ENCODE assay signal across 8 mouse cellular contexts in genomic region chr4:133753375-133754190, GRCm38 (mm10). TPM values are rescaled to one million over a fixed set of nuclear protein-coding genes. Genes with fewer than 3 reads are reported as not detected.
DNase-seq lines count a peak whose midpoint lies in the region; ATAC-seq and TF ChIP-seq lines count a peak whose summit lies in the region.

No protein-coding gene starts in this region.

- TF ChIP-seq CTCF in bone marrow macrophage, adult 2 months (IDR thresholded peaks at IDR 0.05; ENCODE audit: low read depth, low read length), result no peak

- intact Hi-C loops in heart, postnatal 10 days (cut with DNase I), result loop anchor here (1.0 to 5.0 kb wide), 3 partner anchors 60 to 81 kb away; partner anchors contain the start of gene Pigv

- under 1% methylated on average over 33 of the region's 99 CpGs for WGBS in forebrain, embryonic 11.5 days
- WGBS in lung, embryonic 15.5 days, result 0% methylated on average over 21 of the region's 99 CpGs

- no peak for TF ChIP-seq POLR2A in bone marrow macrophage, adult 2 months (IDR thresholded peaks at IDR 0.05; ENCODE audit: borderline replicate concordance, low read depth, low read length)

- peak overlapping the region; percentile 98 for H3K27ac ChIP-seq in bone marrow macrophage, adult 2 months (ENCODE audit: insufficient read depth, low read depth, low read length)
- peak overlapping the region; percentile 99 for H3K27ac ChIP-seq in forebrain, embryonic 11.5 days (ENCODE audit: low read depth, low read length)
- peak overlapping the region; percentile 100 for H3K27ac ChIP-seq in lung, embryonic 15.5 days

- no peaks in the 10 kb centered on the region for H3K9me3 ChIP-seq in forebrain, embryonic 11.5 days (ENCODE audit: control insufficient read depth, low read length)
- H3K9me3 ChIP-seq in lung, embryonic 15.5 days, result no peaks in the 10 kb centered on the region

- peak; percentile 47 for ATAC-seq in forebrain, embryonic 11.5 days (replicated peaks; ENCODE audit: low FRiP score)
- peak; percentile 46 for ATAC-seq in lung, embryonic 15.5 days (ENCODE audit: borderline replicate concordance, extremely low read depth, low FRiP score, low TSS enrichment)

- H3K27me3 ChIP-seq in forebrain, embryonic 11.5 days (ENCODE audit: control insufficient read depth, insufficient read depth, low read length), result no peaks in the 10 kb centered on the region
- no peaks in the 10 kb centered on the region for H3K27me3 ChIP-seq in lung, embryonic 15.5 days

- H3K4me3 ChIP-seq in bone marrow macrophage, adult 2 months (ENCODE audit: insufficient read depth, low read length), result peak overlapping the region; percentile 84
- H3K4me3 ChIP-seq in forebrain, embryonic 11.5 days (ENCODE audit: low read depth, low read length), result peak overlapping the region; percentile 100
- H3K4me3 ChIP-seq in lung, embryonic 15.5 days, result peak overlapping the region; percentile 99

- H3K4me1 ChIP-seq in bone marrow macrophage, adult 2 months (ENCODE audit: control insufficient read depth, insufficient read depth, low read length), result peaks cover 32% of the 10 kb centered on the region
- peaks cover 23% of the 10 kb centered on the region for H3K4me1 ChIP-seq in forebrain, embryonic 11.5 days (replicated peaks; ENCODE audit: control insufficient read depth, insufficient read depth, low read length)
- H3K4me1 ChIP-seq in lung, embryonic 15.5 days, result peaks cover 41% of the 10 kb centered on the region

- DNase-seq in CD8-positive naive resting alpha-beta T cell, adult 2 months (ENCODE audit: low read depth in 2 of 2, low spot score in 2 of 2), result peak; percentile 21 to 39
- peak; percentile 92 for DNase-seq in forebrain, embryonic 11.5 days (ENCODE audit: low spot score)
- peak; percentile 79 to 82 for DNase-seq in heart, postnatal 10 days
- peak; percentile 39 to 60 for DNase-seq in layer of hippocampus, adult 18-20 months (ENCODE audit: low spot score in 2 of 2)
- DNase-seq in right cerebral cortex, adult 18-20 months, result peak; percentile 61
- peak; percentile 48 to 60 for DNase-seq in urinary bladder, adult 18-20 months (ENCODE audit: low spot score in 2 of 2)

- peak overlapping the region; percentile 100 for H3K9ac ChIP-seq in forebrain, embryonic 11.5 days (ENCODE audit: low read length)
- H3K9ac ChIP-seq in lung, embryonic 15.5 days, result peak overlapping the region; percentile 100

- H3K36me3 ChIP-seq in forebrain, embryonic 11.5 days (ENCODE audit: control insufficient read depth, insufficient read depth, low read length), result no peaks in the 10 kb centered on the region; the same call in 1 of the 2 replicates
- H3K36me3 ChIP-seq in lung, embryonic 15.5 days, result peaks cover 5% of the 10 kb centered on the region; the same call in 1 of the 2 replicates

- peak overlapping the region; percentile 79; the same call in 1 of the 2 replicates for H3K4me2 ChIP-seq in forebrain, embryonic 11.5 days (ENCODE audit: low read depth, low read length, severe bottlenecking)
- peak overlapping the region; percentile 93 for H3K4me2 ChIP-seq in lung, embryonic 15.5 days

RNA-seq across cellular contexts. Expression of gene Arid1a, which starts 3.0 kb away (rescaled TPM):
- 58.7 and 61.1 TPM in 2 replicates for polyA plus RNA-seq in bone marrow macrophage, adult 2 months (2012; ENCODE audit: insufficient read depth, insufficient read length, missing spikeins)
- 54.2 and 56.6 TPM in 2 replicates for polyA plus RNA-seq in forebrain, embryonic 11.5 days (2014; fragmentation: Nextera tagmentation; extraction: Ambion mirVana)
- total RNA-seq in heart, postnatal 10 days (2021), result 10 to 100 TPM; 55.3 to 61.9 TPM
- total RNA-seq in layer of hippocampus, adult 18-20 months (2021), result 10 to 100 TPM; 81.2 to 83.2 TPM
- polyA plus RNA-seq in lung, embryonic 15.5 days (2015; fragmentation: Nextera tagmentation; extraction: Ambion mirVana), result 26.9 and 29.4 TPM in 2 replicates

Comparison
In these comparisons a context has a peak if more than half of its experiments do, and no peak if none do; other contexts are left out.
1. Peak in every context shown above with its lines: DNase-seq, ATAC-seq, H3K4me3 ChIP-seq and H3K27ac ChIP-seq.
2. DNase-seq: peak in every context shown above with its lines; median percentile 92 in forebrain, embryonic 11.5 days; 80 in heart, postnatal 10 days; 61 in right cerebral cortex, adult 18-20 months; 54 in urinary bladder, adult 18-20 months; 50 in layer of hippocampus, adult 18-20 months; 30 in CD8-positive naive resting alpha-beta T cell, adult 2 months.